Mouse (Mus musculus) Patski (cell line): ENCODE results near the gene Gm45799. TPM values are rescaled to one million over a fixed set of nuclear protein-coding genes. Genes with fewer than 3 reads are reported as not detected.
A peak's percentile ranks its signal among the peaks of the same experiment; 100 is the strongest.

ENCODE experiments used
- ATAC-seq: fragments of 100-300 bp; one replicate; pipeline ENCODE4 v1.8.0; 2021
- CTCF ChIA-PET: fragments of 350-600 bp; sonication (Branson Sonifier 250); formaldehyde crosslinking; loops from one replicate; lab custom pipeline; 2022; ENCODE audit warnings: inconsistent platforms; lab: Charles Lee
- POLR2A ChIA-PET: fragments of 350-600 bp; sonication (Branson Sonifier 250); formaldehyde crosslinking; loops from one replicate; lab custom pipeline; 2022; ENCODE audit warnings: antibody characterized with exemption, inconsistent platforms; lab: Charles Lee
- DNase-seq: peaks from one replicate; pipeline ENCODE4 v3.0.0-alpha.2; 2011; ENCODE audit warnings: low read depth, low spot score
- H3K27me3 ChIP-seq: fragments of 371-371 bp; one replicate; pipeline ENCODE4 v1.5.1; 2021
- CTCF ChIP-seq: fragments of 100-300 bp; IDR thresholded peaks from one replicate; pipeline ENCODE4 v1.5.1; 2021
- in situ Hi-C: fragments of 300-500 bp; cut with MboI; formaldehyde crosslinking; loops from 3 replicates; pipeline ENCODE4 v1.11.1; 2018; ENCODE audit warnings: low pct_unique_long_range_greater_than_20kb, mixed read lengths
- polyA plus RNA-seq: library from polyadenylated mRNA; unstranded; gene quantifications from one replicate; pipeline ENCODE4 v1.2.3, GENCODE M21; 2021

The Gm45799 gene
- 22.3 TPM for polyA plus RNA-seq

DNA sequence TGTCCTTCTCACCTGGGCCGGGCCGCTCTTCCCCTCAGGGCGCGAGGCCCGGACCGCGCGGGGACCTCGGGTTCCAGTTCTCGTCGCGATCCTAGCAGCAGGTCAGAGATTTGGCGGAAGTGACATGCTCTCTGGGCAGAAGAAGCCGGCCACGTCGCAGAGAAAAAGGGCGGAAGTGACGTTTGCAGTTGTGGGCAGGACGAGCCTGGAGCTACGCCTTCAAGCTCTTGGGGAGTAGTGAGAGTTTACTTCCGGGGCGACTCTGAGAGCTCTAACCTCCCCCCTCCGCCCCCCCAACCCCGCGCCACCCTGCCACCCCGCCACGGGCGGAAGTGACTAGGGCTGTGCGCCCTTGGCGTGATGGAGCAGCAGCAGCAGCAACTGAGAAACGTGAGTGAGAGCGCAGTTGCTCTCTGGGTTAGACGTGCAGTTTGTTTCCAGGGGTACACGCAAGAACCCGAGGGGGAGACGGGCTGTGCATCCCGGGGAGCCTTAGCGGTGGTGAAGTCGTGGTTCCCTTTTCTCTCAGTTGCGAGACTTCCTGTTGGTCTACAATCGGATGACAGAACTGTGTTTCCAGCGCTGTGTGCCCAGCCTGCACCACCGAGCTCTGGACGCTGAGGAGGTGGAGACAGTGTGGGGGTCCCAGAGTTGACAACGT is at the start of gene Gm45799, which contains the start of gene Arfip2:
Gene Gm45799 (plus strand): TSS at position 320 of the 661 bp plus-strand sequence.
Gene Arfip2 (minus strand): TSS at position 184 of the 661 bp plus-strand sequence.
- ChIA-PET POLR2A (interaction anchor here (1.0 to 1.1 kb wide), 3 partner anchors 10 to 86 kb away, joined by 3 read pairs; partner anchors contain the start of gene Smpd1), CTCF (interaction anchor here (3.5 kb wide), 1 partner anchor 11 kb away, joined by 23 read pairs; the partner anchor contains the start of gene Dnhd1)
- ATAC-seq (peak; percentile 93), DNase-seq (peak; percentile 86)
- H3K27me3 ChIP-seq, result no peaks in the 10 kb centered on the region
- in situ Hi-C loops, result loop anchor here (5.0 to 25.0 kb wide), 3 partner anchors 88 to 253 kb away; partner anchors contain the start of genes Gm5901, Ilk, Rrp8 and Smpd1
- no peak for TF ChIP-seq CTCF

DNA sequence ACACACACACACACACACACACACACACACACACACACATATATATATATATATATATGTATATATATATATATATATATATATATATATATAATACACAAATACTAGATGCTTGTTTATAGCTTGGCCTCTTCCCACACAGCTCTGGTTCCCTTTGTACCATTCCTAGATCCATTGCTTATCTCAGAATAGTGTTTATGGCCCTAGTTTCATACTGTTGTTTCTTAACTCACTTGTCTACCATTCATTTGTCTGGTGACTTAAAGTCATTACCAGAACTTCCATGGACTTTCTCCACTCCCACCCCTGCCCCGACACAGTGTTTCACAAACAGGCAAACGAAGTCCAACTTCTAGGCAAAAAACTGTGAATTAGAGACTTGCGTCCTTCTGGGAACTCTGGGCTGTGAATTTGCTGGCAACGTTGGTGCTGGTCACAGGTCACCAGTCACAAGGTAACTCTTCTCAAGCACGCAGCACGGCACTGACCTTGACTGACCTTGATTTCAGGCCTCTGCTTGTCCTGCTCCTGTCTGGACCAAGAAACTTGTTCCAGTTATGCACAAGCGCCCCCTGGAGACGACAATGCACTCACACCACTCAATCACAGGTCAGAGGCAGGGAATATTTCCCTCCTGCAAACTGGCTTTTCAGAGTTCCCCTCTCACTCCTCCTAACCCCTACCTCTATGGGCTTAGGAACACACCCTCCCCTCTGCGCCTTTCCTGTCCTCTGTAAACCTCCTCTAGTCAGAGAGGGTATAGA is 37.3 kb upstream of the Gm45799 start:
- POLR2A ChIA-PET, result interaction anchor here (0.9 kb wide), 1 partner anchor 38 kb away, joined by 3 read pairs; no protein-coding TSS in a partner anchor
- peak; percentile 95 for ATAC-seq
- in situ Hi-C loops, result no loop called here
- peak; percentile 87 for TF ChIP-seq CTCF
- DNase-seq, result no peak
- no peaks in the 10 kb centered on the region for H3K27me3 ChIP-seq
- CTCF ChIA-PET, result interaction anchor here (0.8 to 1.8 kb wide), 8 partner anchors 9 to 54 kb away, joined by 3 to 6 read pairs (median 3); partner anchors contain the start of gene Dnhd1

DNA sequence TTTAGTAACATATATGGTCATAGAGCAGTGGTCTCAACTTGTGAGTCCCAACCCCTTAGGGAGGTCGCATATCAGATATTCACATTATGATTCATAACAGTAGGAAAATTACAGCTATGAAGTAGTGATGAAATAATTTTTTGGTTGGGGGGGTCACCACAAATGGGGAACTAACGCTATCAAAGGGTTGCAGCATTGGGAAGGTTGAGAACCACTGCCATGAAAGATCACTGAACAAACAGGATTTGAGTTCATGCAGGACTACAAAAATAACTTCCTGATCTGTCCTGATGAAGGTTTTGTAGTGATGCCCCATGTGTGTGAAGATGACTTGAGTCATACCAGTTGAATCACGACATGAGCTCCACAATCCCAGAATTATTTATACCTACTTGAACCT is 31.9 kb upstream of the Gm45799 start:
- no peaks in the 10 kb centered on the region for H3K27me3 ChIP-seq
- CTCF ChIA-PET, result interaction anchor here (1.3 to 1.7 kb wide), 4 partner anchors 8 to 63 kb away, joined by 4 to 5 read pairs (median 4); no protein-coding TSS in a partner anchor
- in situ Hi-C loops, result no loop called here
- ATAC-seq (no peak), DNase-seq (no peak)
- TF ChIP-seq CTCF, result no peak
- POLR2A ChIA-PET, result no interaction called here

GRCm38 (mm10) chr7:105611767-105612166 is 28.6 kb upstream of the Gm45799 start:
- ChIA-PET CTCF (interaction anchor here (0.9 to 1.2 kb wide), 2 partner anchors 8 to 9 kb away, joined by 3 read pairs; no protein-coding TSS in a partner anchor), POLR2A (no interaction called here)
- H3K27me3 ChIP-seq, result no peaks in the 10 kb centered on the region
- ATAC-seq (no peak), DNase-seq (no peak)
- in situ Hi-C loops, result no loop called here
- no peak for TF ChIP-seq CTCF

GRCm38 (mm10) chr7:105614400-105614799 is 26.0 kb upstream of the Gm45799 start:
- ATAC-seq, result peak; percentile 15
- DNase-seq, result no peak
- ChIA-PET CTCF (interaction anchor here (1.0 to 1.8 kb wide), 3 partner anchors 8 to 37 kb away, joined by 3 to 6 read pairs (median 6); no protein-coding TSS in a partner anchor), POLR2A (interaction anchor here (1.0 kb wide), 1 partner anchor 49 kb away, joined by 3 read pairs; no protein-coding TSS in a partner anchor)
- in situ Hi-C loops, result no loop called here
- no peak for TF ChIP-seq CTCF
- no peaks in the 10 kb centered on the region for H3K27me3 ChIP-seq

DNA sequence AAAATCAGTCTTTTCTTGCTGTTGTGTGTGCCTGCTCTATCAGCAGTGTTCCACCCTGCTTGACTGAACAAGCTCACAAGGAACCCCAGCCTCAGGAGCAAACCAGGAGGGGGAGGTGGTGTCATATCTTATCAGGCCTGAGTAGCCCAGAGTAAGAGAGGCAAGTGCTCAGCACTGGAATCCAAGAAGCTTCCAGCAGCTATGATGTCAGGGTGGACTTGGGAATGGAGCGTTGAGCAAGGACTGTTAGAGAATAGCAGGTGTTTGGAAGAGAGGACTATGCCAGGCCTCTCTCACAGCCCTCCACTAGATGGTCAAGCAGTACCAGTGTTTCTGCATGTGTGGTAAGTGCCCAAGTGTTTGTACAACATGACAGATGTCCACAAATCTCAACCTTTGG is 24.6 kb upstream of the Gm45799 start:
- in situ Hi-C loops, result no loop called here
- H3K27me3 ChIP-seq, result no peaks in the 10 kb centered on the region
- ATAC-seq, result no peak
- CTCF ChIA-PET, result interaction anchor here (1.6 to 1.8 kb wide), 3 partner anchors 8 to 35 kb away, joined by 4 to 6 read pairs (median 5); partner anchors contain the start of gene Dnhd1
- no peak for TF ChIP-seq CTCF
- no peak for DNase-seq
- POLR2A ChIA-PET, result no interaction called here

- POLR2A ChIA-PET, result no interaction called here
- ATAC-seq (no peak), DNase-seq (no peak)
- CTCF ChIA-PET, result interaction anchor here (1.6 to 1.8 kb wide), 4 partner anchors 9 to 34 kb away, joined by 3 to 5 read pairs (median 4); partner anchors contain the start of gene Dnhd1
- no peak for TF ChIP-seq CTCF
- no peaks in the 10 kb centered on the region for H3K27me3 ChIP-seq
- in situ Hi-C loops, result no loop called here
Measured at GRCm38 (mm10) chr7:105616561-105616960, 23.8 kb upstream of the Gm45799 start.

- POLR2A ChIA-PET, result no interaction called here
- no peak for TF ChIP-seq CTCF
- DNase-seq (no peak), ATAC-seq (no peak)
- H3K27me3 ChIP-seq, result no peaks in the 10 kb centered on the region
- in situ Hi-C loops, result no loop called here
- CTCF ChIA-PET, result interaction anchor here (1.6 kb wide), 2 partner anchors 11 to 14 kb away, joined by 3 to 4 read pairs; no protein-coding TSS in a partner anchor
Measured at GRCm38 (mm10) chr7:105617810-105618209, 22.5 kb upstream of the Gm45799 start.

- ATAC-seq (no peak), DNase-seq (no peak)
- ChIA-PET POLR2A (no interaction called here), CTCF (interaction anchor here (1.5 kb wide), 1 partner anchor 26 kb away, joined by 4 read pairs; no protein-coding TSS in a partner anchor)
- H3K27me3 ChIP-seq, result no peaks in the 10 kb centered on the region
- in situ Hi-C loops, result no loop called here
- TF ChIP-seq CTCF, result no peak
Measured at GRCm38 (mm10) chr7:105619701-105620100, 20.7 kb upstream of the Gm45799 start.

- in situ Hi-C loops, result no loop called here
- CTCF ChIA-PET, result interaction anchor here (1.0 to 1.5 kb wide), 4 partner anchors 9 to 53 kb away, joined by 3 to 4 read pairs (median 3); no protein-coding TSS in a partner anchor
- no peak for TF ChIP-seq CTCF
- POLR2A ChIA-PET, result no interaction called here
- H3K27me3 ChIP-seq, result no peaks in the 10 kb centered on the region
- DNase-seq (no peak), ATAC-seq (peak; percentile 44)
Measured at GRCm38 (mm10) chr7:105621053-105621452, 19.3 kb upstream of the Gm45799 start.
